Mouse (Mus musculus) cerebellum, adult 11 months (tissue): Measurements from ENCODE around the gene D8Ertd738e.

Experiments used
- DNase-seq: peaks from one replicate; pipeline ENCODE4 v3.0.0; 2022

The D8Ertd738e gene

DNA sequence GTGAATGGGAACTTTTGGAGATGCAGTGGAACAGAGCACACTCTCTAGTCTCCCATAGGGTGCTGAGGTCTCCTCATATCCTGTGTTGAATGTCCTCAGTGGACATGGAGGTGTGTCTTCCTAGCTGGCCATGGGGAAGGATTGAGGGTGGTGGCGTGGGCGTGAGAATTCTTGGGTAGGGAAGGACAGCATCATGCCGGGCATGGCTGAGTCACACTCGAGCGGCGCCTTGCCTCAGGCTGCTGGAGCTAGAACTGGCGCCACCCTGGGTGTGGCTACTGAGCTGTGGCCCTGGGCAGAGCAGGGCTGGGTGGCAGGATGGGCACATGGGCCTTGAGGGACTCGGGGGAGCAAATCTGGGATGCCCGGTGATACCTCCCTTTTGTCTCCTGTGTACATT is 47.1 kb downstream of the D8Ertd738e start:
- DNase-seq = no peak

DNA sequence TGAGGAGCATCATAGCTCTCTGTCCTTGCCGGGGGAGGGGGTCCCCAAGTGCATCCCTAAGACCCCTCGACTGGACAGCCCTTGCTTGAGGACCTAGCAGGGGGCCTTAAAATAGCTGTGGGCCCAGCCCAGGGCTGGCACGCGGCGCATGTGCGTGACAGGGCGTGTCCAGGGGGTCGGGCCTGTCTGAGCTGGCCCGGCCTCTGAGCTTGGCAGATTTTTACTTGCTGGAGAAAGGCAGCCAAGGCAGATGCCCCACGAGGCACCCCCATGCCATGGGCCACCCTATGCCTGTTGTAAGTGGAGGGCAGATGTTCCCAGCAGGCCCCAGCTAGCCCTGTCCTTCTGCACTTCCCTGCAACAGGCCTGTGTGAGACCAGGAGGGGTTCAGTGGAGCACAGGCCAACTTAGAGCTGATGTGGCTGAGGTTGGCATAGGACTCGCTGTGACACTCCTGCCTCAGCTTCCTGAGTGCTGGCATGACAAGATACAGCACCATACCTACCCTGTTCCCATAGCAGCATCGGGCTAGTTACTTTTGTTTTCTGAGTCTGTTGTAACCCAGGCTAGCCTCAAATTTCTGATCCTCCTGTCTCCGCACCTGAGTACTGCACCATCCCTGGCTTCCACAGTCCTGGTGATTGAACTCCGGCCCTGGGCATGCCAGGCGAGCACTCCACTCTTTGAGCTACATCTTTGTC is 47.8 kb downstream of the D8Ertd738e start:
- no peak for DNase-seq

DNA sequence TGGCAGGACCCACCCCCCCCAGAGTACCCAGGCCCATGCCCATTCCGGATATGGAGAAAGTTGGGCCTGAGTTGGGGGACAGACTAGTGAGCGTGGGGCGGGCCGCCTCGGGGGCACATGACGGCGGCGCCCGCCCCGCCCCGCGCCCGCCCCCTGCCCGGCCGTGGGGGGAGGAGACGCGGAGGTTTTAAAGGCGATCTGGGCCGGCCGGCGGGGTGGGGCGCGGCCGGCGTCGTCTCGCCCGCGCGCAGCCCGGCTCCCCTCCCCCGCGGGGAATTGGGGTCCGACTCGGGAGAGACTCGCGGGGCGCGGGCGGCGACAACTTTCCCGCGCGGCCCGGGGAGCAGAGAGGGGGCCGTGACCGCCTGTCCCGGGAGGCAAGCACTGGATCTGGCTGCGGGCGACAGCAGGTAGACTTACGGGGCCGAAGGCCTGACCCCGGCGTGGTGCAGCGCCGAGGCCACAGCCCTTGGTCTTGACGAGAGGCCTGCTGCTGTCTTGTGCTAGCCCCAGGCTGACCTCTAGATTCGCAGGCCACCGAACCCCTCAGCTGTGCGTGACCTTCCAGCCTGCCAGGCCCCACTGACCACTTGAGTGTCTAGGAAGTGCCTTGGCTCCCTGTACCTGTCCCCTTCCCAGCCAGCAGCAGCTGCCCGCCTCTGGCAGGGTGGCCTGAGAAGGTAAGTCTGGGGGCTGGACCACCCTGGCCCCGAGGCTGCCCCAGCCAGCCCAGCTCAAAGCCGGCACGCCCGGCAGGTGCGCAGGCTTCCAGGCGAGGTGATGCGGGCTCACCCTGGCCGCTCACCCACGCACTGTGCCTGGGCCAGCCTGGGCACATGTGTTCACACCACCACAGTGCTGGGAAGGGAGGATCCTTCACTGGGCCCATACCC is 48.6 kb downstream of the D8Ertd738e start:
- DNase-seq = no peak

DNA sequence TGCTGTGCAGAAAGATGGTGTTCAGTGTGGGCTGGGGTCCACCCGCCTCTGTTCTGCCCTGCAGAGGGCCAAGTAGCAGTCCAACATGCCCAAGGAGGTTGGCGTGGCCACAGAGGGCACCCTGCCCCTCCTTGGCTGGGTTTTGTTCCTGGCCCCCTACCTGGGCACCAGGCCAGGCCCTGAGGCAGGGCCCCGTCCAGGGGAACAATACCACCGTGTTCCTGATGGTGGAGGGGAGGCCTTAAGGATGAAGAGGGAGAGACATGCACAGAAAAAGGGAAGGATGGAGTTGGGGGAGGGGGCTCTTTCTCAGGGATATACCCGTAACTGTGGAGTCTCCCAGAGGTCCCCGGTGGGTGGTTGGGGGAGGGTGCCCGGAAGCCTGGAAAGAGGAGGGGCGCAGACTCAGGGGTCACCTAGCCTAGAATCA is 49.4 kb downstream of the D8Ertd738e start:
- no peak for DNase-seq

DNA sequence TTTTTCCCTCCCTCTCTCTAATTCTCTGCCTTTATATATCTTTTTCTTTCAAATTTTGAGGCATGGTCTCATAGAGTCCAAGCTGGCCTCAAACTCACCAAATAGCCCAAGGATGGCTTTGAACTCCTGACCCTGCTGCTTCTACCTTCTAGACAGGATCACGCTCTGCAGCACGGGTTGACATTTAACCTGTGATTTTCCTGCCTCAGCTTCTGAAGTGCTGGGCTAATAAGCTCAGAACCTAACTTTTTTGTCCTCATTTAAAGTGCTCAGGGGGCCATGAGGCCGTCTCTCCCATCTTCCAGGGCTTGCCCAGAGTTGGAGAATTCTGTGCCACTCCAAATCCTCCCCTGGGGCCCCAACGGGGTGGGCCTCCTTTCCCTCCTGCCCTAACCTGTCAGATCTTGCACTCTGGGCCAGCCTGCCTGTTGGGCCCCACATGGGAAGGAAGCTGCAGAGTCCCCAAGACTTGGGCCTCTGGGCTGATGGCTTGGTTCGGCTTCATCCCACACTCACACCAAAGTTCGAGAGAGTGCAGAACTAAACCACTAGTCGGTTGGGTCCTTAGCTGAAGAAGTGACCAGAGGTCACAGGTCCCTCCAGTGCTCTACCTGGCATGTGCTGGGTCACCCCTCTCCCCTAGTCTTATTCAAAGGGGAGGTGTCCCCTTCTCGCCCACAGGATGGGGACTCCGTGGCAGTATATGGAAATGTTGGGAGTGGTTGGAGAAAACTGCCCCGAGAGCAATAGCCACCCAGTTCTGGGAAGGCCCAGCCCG is 50.0 kb downstream of the D8Ertd738e start:
- no peak for DNase-seq

DNA sequence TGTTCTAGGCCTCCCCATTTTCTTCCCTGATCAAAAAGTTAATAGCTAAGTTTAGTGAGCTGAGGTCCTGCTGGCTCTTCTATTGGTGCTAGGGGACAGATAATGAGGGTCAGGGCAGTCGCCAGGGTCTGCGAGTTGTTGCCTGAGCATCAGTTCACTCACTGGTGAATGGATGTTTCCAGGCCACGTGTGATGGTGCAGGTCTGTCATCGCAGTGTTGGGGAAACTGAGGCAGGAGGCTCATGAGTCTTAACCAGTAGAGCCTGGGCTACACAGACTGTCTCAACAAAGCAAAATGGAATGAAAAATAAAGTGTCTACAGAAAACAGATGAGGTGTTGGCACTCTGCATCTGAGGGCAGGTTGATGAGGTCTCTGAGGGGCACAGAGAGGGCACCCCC is 50.6 kb downstream of the D8Ertd738e start:
- no peak for DNase-seq

DNA sequence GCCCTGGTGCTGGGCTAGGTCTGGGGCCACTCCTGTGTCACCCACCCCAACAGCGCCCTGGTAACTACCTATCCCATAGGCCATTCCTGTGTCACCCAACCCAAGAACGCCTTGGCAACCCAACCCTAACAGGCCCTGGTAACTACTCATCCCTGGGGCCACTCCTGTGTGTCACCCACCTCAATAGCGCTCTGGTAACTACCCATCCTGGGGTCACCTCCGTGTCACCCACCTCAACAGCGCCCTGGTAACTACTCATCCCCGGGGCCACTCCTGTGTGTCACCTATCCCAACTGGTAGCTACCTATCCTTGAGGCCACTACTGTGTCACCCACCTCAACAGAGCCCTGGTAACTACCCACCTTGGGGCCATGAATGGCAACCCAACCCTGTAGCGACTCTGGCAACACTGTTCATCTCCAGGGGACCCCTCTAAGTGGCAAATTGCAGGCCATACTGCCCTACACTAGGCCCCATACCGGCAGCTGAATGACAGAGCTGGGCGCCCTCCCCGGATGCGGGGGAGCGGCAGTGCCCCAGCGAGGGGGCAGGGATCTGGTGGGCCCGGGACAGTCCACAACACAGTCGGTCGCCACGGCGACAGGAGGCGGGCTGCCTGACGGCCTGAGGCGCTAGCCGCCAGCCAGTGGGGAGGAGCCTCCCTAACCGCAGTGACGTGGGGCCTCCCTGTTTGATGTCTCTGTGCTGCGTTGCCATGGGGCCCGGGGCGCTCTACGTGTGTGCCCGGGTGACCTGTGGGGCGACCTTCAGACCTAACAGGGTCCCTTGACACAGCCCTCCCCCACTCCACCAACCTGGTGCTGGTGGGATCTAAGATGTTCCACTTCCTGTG is 51.4 kb downstream of the D8Ertd738e start:
- no peak for DNase-seq

DNA sequence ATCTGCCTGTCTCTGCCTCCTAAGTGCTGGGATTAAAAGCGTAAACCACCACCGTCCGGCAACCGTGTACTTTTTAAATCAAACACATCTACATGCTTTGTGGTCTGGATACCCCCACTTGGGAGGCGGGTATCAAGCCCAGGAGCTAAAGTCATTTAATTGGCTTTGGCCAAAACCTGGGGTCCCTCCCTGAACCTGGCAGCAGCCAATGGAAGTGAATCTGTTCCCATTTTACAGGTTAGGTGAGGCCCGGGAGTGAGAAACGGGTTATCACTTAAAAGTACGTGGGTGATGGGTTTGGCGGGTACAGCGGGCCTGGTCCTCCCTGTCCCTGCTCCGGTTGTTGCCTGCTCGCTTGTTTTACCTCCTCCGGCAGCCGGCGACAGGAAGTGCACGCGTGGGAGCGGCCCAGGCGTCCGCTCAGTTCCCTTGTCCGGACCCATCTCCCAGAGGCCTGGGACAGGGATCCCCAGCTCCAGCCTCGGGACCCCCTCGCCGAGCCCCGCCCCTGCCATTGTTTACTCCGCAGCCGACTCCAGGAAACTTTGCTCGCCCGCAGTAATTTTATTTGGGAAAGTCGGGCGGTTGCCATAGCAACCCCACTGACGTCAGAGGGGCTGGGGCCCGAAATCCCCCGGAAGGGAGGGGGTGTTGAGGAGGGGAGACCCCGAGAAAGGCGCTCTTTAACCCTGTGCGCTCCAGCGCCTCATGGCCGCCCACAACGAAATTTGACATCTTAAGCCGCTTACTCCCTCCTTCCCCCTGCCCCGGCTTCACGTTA is 52.2 kb downstream of the D8Ertd738e start:
- DNase-seq = no peak
